Mouse (Mus musculus) embryonic fibroblast, embryonic 13.5 days (primary cell): ENCODE data around the gene Dph6. TPM values are rescaled to one million over a fixed set of nuclear protein-coding genes. Genes with fewer than 3 reads are reported as not detected.

Source experiments
- H3K27ac ChIP-seq: 2 replicates; pipeline ENCODE4 v1.5.1; 2012; ENCODE audit warnings: low read length, control low read depth, inconsistent platforms; ENCODE audit not compliant: insufficient read depth
- H3K4me1 ChIP-seq: 2 replicates; pipeline ENCODE4 v1.6.1; 2011; ENCODE audit warnings: low read length; ENCODE audit not compliant: control insufficient read depth, insufficient read depth
- H3K4me3 ChIP-seq: 2 replicates; pipeline ENCODE4 v1.5.1; 2011; ENCODE audit warnings: mild to moderate bottlenecking, control low read depth, low read length; ENCODE audit not compliant: insufficient read depth
- CTCF ChIP-seq: IDR thresholded peaks from 2 replicates; pipeline ENCODE4 v1.5.1; 2011; ENCODE audit warnings: mild to moderate bottlenecking, control low read depth, low read length, moderate library complexity, borderline replicate concordance; ENCODE audit not compliant: insufficient read depth
- POLR2A ChIP-seq: IDR thresholded peaks from 2 replicates; pipeline ENCODE4 v1.6.1; 2011; ENCODE audit warnings: low read depth, mild to moderate bottlenecking, control low read depth, low read length, moderate library complexity
- polyA plus RNA-seq: library from polyadenylated mRNA; stranded (reverse); fragments of >200 nt; gene quantifications from 2 replicates; pipeline ENCODE4 v1.2.4, GENCODE M21; 2011; ENCODE audit warnings: low read depth; ENCODE audit not compliant: missing spikeins, insufficient read length

The Dph6 gene
- polyA plus RNA-seq = 26.5 and 27.7 TPM in 2 replicates

- TF ChIP-seq CTCF = no peak
- peak; percentile 83 for TF ChIP-seq POLR2A
- Histone ChIP-seq H3K27ac (peak within 1 kb of the TSS; percentile 77), H3K4me1 (no peaks in the 10 kb centered on the region), H3K4me3 (peak within 1 kb of the TSS; percentile 59)
These were observed at the start of gene Dph6 for GRCm38 (mm10) chr2:114654365-114655239. Dph6 (minus strand) TSS chr2:114654964.

GRCm38 (mm10) chr2:114700966-114701685 lies 46.4 kb upstream of the Dph6 start:
- H3K4me1 ChIP-seq = no peaks in the 10 kb centered on the region
- H3K4me3 ChIP-seq = no peak overlapping the region
- no peak for TF ChIP-seq POLR2A
- no peak for TF ChIP-seq CTCF
- peak overlapping the region; percentile 17; the same call in 1 of the 2 replicates for H3K27ac ChIP-seq

GRCm38 (mm10) chr2:114691607-114692006 lies 36.8 kb upstream of the Dph6 start:
- H3K27ac ChIP-seq = no peak overlapping the region
- H3K4me3 ChIP-seq = no peak overlapping the region
- no peaks in the 10 kb centered on the region for H3K4me1 ChIP-seq
- TF ChIP-seq CTCF (no peak), POLR2A (no peak)

- no peak overlapping the region for H3K4me3 ChIP-seq
- H3K4me1 ChIP-seq = no peaks in the 10 kb centered on the region
- H3K27ac ChIP-seq = no peak overlapping the region
- TF ChIP-seq CTCF (no peak), POLR2A (no peak)
These were observed 32.7 kb upstream of the Dph6 start for GRCm38 (mm10) chr2:114687483-114687882.

- no peaks in the 10 kb centered on the region for H3K4me1 ChIP-seq
- TF ChIP-seq POLR2A (no peak), CTCF (no peak)
- no peak overlapping the region for H3K4me3 ChIP-seq
- H3K27ac ChIP-seq = no peak overlapping the region
These were observed 32.3 kb upstream of the Dph6 start for GRCm38 (mm10) chr2:114687081-114687480.

GRCm38 (mm10) chr2:114673831-114674230 lies 19.1 kb upstream of the Dph6 start:
- TF ChIP-seq POLR2A = no peak
- no peak for TF ChIP-seq CTCF
- Histone ChIP-seq H3K27ac (no peak overlapping the region), H3K4me3 (no peak overlapping the region), H3K4me1 (no peaks in the 10 kb centered on the region)

GRCm38 (mm10) chr2:114670983-114671382 lies 16.2 kb upstream of the Dph6 start:
- no peak overlapping the region for H3K27ac ChIP-seq
- no peak overlapping the region for H3K4me3 ChIP-seq
- no peaks in the 10 kb centered on the region for H3K4me1 ChIP-seq
- no peak for TF ChIP-seq CTCF
- no peak for TF ChIP-seq POLR2A

GRCm38 (mm10) chr2:114658954-114659353 lies 4.2 kb upstream of the Dph6 start:
- H3K4me3 ChIP-seq = no peak overlapping the region
- no peak overlapping the region; the same call in 1 of the 2 replicates for H3K27ac ChIP-seq
- H3K4me1 ChIP-seq = no peaks in the 10 kb centered on the region
- TF ChIP-seq POLR2A (no peak), CTCF (no peak)

- H3K27ac ChIP-seq = no peak overlapping the region
- H3K4me3 ChIP-seq = no peak overlapping the region
- no peak for TF ChIP-seq POLR2A
- TF ChIP-seq CTCF = no peak
These were observed 8.5 kb downstream of the Dph6 start for GRCm38 (mm10) chr2:114646240-114646639.

GRCm38 (mm10) chr2:114643832-114644231 lies 10.9 kb downstream of the Dph6 start:
- Histone ChIP-seq H3K4me1 (no peaks in the 10 kb centered on the region), H3K4me3 (no peak overlapping the region), H3K27ac (no peak overlapping the region)
- no peak for TF ChIP-seq CTCF
- no peak for TF ChIP-seq POLR2A

More at GRCm38 (mm10) chr2:114646240-114646639, 8.5 kb downstream of the Dph6 start:
- H3K4me1 ChIP-seq = no peaks in the 10 kb centered on the region
